Mouse (Mus musculus): ENCODE data around the gene Olfr71. TPM values are rescaled to one million over a fixed set of nuclear protein-coding genes. Genes with fewer than 3 reads are reported as not detected.

Olfr71 gene
- total RNA-seq (2021), result not detected
- long read RNA-seq, experiment 1, result 0 reads
- long read RNA-seq, experiment 2, result 0 reads

GRCm38 (mm10) chr4:43709869-43710268 is at the start of gene Olfr71:
TSS of gene Olfr71 (minus strand) at chr4:43710255.
- DNase-seq (ENCODE audit: low spot score in 2 of 2), result no peak

- DNase-seq (ENCODE audit: low spot score in 2 of 2), result no peak
These were observed 47.2 kb upstream of the Olfr71 start for GRCm38 (mm10) chr4:43757213-43757612.

GRCm38 (mm10) chr4:43745187-43745586 is 35.1 kb upstream of the Olfr71 start:
- no peak for DNase-seq (ENCODE audit: low spot score in 2 of 2)

GRCm38 (mm10) chr4:43743099-43743498 is 33.0 kb upstream of the Olfr71 start:
- DNase-seq (ENCODE audit: low spot score in 2 of 2), result no peak

- DNase-seq (ENCODE audit: low spot score in 2 of 2), result no peak
These were observed 32.6 kb upstream of the Olfr71 start for GRCm38 (mm10) chr4:43742637-43743036.

GRCm38 (mm10) chr4:43741526-43741925 is 31.5 kb upstream of the Olfr71 start:
- DNase-seq (ENCODE audit: low spot score in 2 of 2), result peak in 1 of 2 experiments; percentile 15

- DNase-seq (ENCODE audit: low spot score in 2 of 2), result no peak
These were observed 29.1 kb upstream of the Olfr71 start for GRCm38 (mm10) chr4:43738989-43739674.

- DNase-seq (ENCODE audit: low spot score in 2 of 2), result no peak
These were observed 27.1 kb upstream of the Olfr71 start for GRCm38 (mm10) chr4:43737144-43737543.

- DNase-seq (ENCODE audit: low spot score in 2 of 2), result no peak
These were observed 23.1 kb upstream of the Olfr71 start for GRCm38 (mm10) chr4:43733186-43733585.

- no peak for DNase-seq (ENCODE audit: low spot score in 2 of 2)
These were observed 22.1 kb upstream of the Olfr71 start for GRCm38 (mm10) chr4:43732171-43732570.

GRCm38 (mm10) chr4:43730750-43731297 is 20.8 kb upstream of the Olfr71 start:
- DNase-seq (ENCODE audit: low spot score in 2 of 2), result no peak

- DNase-seq (ENCODE audit: low spot score in 2 of 2), result no peak
These were observed 19.9 kb upstream of the Olfr71 start, which contains the start of gene Spaar for GRCm38 (mm10) chr4:43729794-43730550. TSS of gene Spaar (plus strand) at chr4:43730034.

GRCm38 (mm10) chr4:43729126-43729525 is 19.1 kb upstream of the Olfr71 start:
- DNase-seq (ENCODE audit: low spot score in 2 of 2), result no peak

GRCm38 (mm10) chr4:43728576-43728954 is 18.5 kb upstream of the Olfr71 start:
- DNase-seq (ENCODE audit: low spot score in 2 of 2), result peak; percentile 27 to 46

GRCm38 (mm10) chr4:43727718-43728575 is 17.9 kb upstream of the Olfr71 start:
- no peak for DNase-seq (ENCODE audit: low spot score in 2 of 2)

GRCm38 (mm10) chr4:43726995-43727394 is 16.9 kb upstream of the Olfr71 start, which contains the start of gene Hrct1:
TSS of gene Hrct1 (plus strand) at chr4:43727188.
- peak in 1 of 2 experiments; percentile 54 for DNase-seq (ENCODE audit: low spot score in 2 of 2)

GRCm38 (mm10) chr4:43726228-43726993 is 16.4 kb upstream of the Olfr71 start:
- DNase-seq (ENCODE audit: low spot score in 2 of 2), result no peak

- peak in 1 of 2 experiments; percentile 49 for DNase-seq (ENCODE audit: low spot score in 2 of 2)
These were observed 14.7 kb upstream of the Olfr71 start for GRCm38 (mm10) chr4:43724764-43725163.

GRCm38 (mm10) chr4:43722191-43722590 is 12.1 kb upstream of the Olfr71 start:
- no peak for DNase-seq (ENCODE audit: low spot score in 2 of 2)

All from adrenal gland, adult 18-20 months (tissue).